ENCODE assay signal across 18 mouse cellular contexts in the genomic region with DNA sequence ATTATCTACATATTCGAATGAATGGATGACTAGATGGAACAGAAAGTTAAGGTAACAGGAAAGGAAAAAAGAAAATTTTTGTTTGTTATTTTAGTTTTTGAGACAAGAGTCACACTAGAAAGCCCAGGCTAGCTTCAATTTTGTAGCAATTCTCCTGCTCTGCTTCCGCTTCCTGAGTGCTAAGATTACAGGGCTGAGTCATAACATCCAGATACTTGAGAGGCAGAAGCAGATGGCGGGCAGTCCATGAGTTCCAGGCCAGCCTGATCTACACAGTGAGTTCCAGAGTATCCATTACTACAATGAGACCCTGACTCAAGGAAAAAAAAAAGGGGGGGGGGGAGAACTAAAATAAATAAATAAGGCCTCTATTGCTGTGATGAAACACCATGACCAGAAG.
"Had no signal": no experiment of that assay in that cellular context is flagged by ENCODE, and none has a peak within 500 bp of the region (broad histone marks: within the 10 kb centered on the region; RNA-seq: fewer than 3 reads in every experiment).

No protein-coding gene starts in this region.

- H3K4me2 ChIP-seq: lung, embryonic 15.5 days; midbrain, embryonic 11.5 days; midbrain, embryonic 13.5 days; midbrain, embryonic 15.5 days; neural tube, embryonic 13.5 days; neural tube, embryonic 15.5 days; stomach, embryonic 15.5 days had no signal

- H3K4me1 ChIP-seq: lung, embryonic 15.5 days; midbrain, embryonic 13.5 days; midbrain, embryonic 15.5 days; neural tube, embryonic 13.5 days; neural tube, embryonic 15.5 days; stomach, embryonic 15.5 days had no signal

- H3K27ac ChIP-seq: liver, embryonic 14.5 days; lung, embryonic 15.5 days; macrophage; midbrain, embryonic 13.5 days; midbrain, embryonic 15.5 days; neural tube, embryonic 13.5 days; neural tube, embryonic 15.5 days; stomach, embryonic 15.5 days; stomach, postnatal 0 days had no signal

- H3K36me3 ChIP-seq: lung, embryonic 15.5 days; midbrain, embryonic 13.5 days; midbrain, embryonic 15.5 days; neural tube, embryonic 13.5 days; neural tube, embryonic 15.5 days; stomach, embryonic 15.5 days had no signal

- H3K9me3 ChIP-seq: lung, embryonic 15.5 days; megakaryocyte, embryonic 14.5 days; midbrain, embryonic 13.5 days; midbrain, embryonic 15.5 days; neural tube, embryonic 13.5 days; neural tube, embryonic 15.5 days; stomach, embryonic 15.5 days had no signal

- ATAC-seq: lung, postnatal 0 days; midbrain, embryonic 13.5 days; midbrain, embryonic 15.5 days had no signal

- DNase-seq: lung, adult 2 months; lung, postnatal 36 days; right cerebral cortex, postnatal 14 days; thymus, adult 2 months; thymus, postnatal 25 days; thymus, postnatal 4 days had no signal

- H3K27me3 ChIP-seq: lung, embryonic 15.5 days; megakaryocyte, embryonic 14.5 days; midbrain, embryonic 13.5 days; midbrain, embryonic 15.5 days; neural tube, embryonic 13.5 days; neural tube, embryonic 15.5 days; stomach, embryonic 15.5 days had no signal

- H3K4me3 ChIP-seq: lung, embryonic 15.5 days; megakaryocyte, embryonic 14.5 days; midbrain, embryonic 13.5 days; midbrain, embryonic 15.5 days; neural tube, embryonic 13.5 days; neural tube, embryonic 15.5 days; stomach, embryonic 15.5 days had no signal

- H3K9ac ChIP-seq: liver, embryonic 14.5 days; lung, embryonic 15.5 days; midbrain, embryonic 13.5 days; midbrain, embryonic 15.5 days; neural tube, embryonic 13.5 days; neural tube, embryonic 15.5 days; stomach, embryonic 15.5 days had no signal
